Mouse (Mus musculus) liver, embryonic 14.5 days (tissue): ENCODE measurements around the gene Pbrm1. TPM values are rescaled to one million over a fixed set of nuclear protein-coding genes. Genes with fewer than 3 reads are reported as not detected.
A peak's percentile ranks its signal among the peaks of the same experiment; 100 is the strongest.

Experiments
- ATAC-seq: fragments of 200-750 bp; cut with Nextera tagmentation; 2 replicates; pipeline ENCODE4 v1.8.0; 2017; ENCODE audit warnings: moderate number of reproducible peaks, mild to moderate bottlenecking, moderate library complexity; ENCODE audit not compliant: insufficient read depth
- DNase-seq, 3 experiments: peaks; one replicate each; pipeline ENCODE4 v3.0.0-alpha.2; 2012 to 2013; ENCODE audit warnings: low read depth in 3 of 3, low spot score in 3 of 3
- H3K27ac ChIP-seq: fragments of 300-500 bp; sonication (generic); 2 replicates; pipeline ENCODE4 v1.5.1; 2014; ENCODE audit warnings: moderate library complexity, mild to moderate bottlenecking, control low read depth, inconsistent platforms
- H3K27me3 ChIP-seq: fragments of 300-500 bp; sonication (generic); 2 replicates; pipeline ENCODE4 v1.6.1; 2014; ENCODE audit warnings: mild to moderate bottlenecking, low read length, moderate library complexity; ENCODE audit not compliant: control insufficient read depth, insufficient read depth
- H3K36me3 ChIP-seq: fragments of 300-500 bp; sonication (generic); replicated peaks from 2 replicates; pipeline ENCODE4 v1.6.1; 2014; ENCODE audit warnings: low read depth; ENCODE audit not compliant: control insufficient read depth, insufficient read depth
- H3K4me1 ChIP-seq, 2 experiments: fragments of 200-500 bp in 1 of 2; fragments of 300-500 bp in 1 of 2; sonication (generic) in 1 of 2; replicated peaks; 2 replicates each; pipeline ENCODE4 v1.6.1; 2012 to 2014; ENCODE audit warnings: antibody characterized with exemption in 1 of 2, inconsistent platforms in 1 of 2, low read length in 1 of 2; ENCODE audit not compliant: control insufficient read depth in 2 of 2, insufficient read depth in 2 of 2
- H3K4me2 ChIP-seq: fragments of 300-500 bp; sonication (generic); 2 replicates; pipeline ENCODE4 v1.6.1; 2014; ENCODE audit warnings: low read depth, mild to moderate bottlenecking, control low read depth, moderate library complexity
- H3K4me3 ChIP-seq, 2 experiments: fragments of 200-500 bp in 1 of 2; fragments of 300-500 bp in 1 of 2; sonication (generic) in 1 of 2; 2 replicates each; pipeline ENCODE4 v1.5.1; 2012 to 2014; ENCODE audit warnings: low read depth in 2 of 2, low read length in 2 of 2, mild to moderate bottlenecking in 2 of 2, control low read depth in 1 of 2, inconsistent platforms in 1 of 2, moderate library complexity in 1 of 2; ENCODE audit not compliant: insufficient read depth in 1 of 2
- H3K9ac ChIP-seq: fragments of 300-500 bp; sonication (generic); replicated peaks from 2 replicates; pipeline ENCODE4 v1.6.1; 2014; ENCODE audit warnings: mild to moderate bottlenecking, control low read depth, moderate library complexity
- H3K9me3 ChIP-seq: fragments of 300-500 bp; sonication (generic); 2 replicates; pipeline ENCODE4 v1.6.1; 2016; ENCODE audit warnings: low read length, mixed read lengths; ENCODE audit not compliant: control insufficient read depth
- CTCF ChIP-seq: IDR thresholded peaks from 2 replicates; pipeline ENCODE4 v1.5.1; 2016; ENCODE audit warnings: antibody characterized with exemption, low read depth, control low read depth
- EP300 ChIP-seq: IDR thresholded peaks from 2 replicates; pipeline ENCODE4 v1.6.1; 2016; ENCODE audit warnings: antibody characterized with exemption, low read depth
- WGBS: fragments of 180-500 bp; shearing (Covaris S2); extraction: QIAGEN DNeasy Blood & Tissue Kit; methylation state at CpG from one replicate; pipeline ENCODE4 v1.1.7; 2014; ENCODE audit not compliant: insufficient replicate concordance; 5-methylcytosine and 5-hydroxymethylcytosine counted together
- polyA plus RNA-seq, 2 experiments: library from polyadenylated mRNA; depleted of rRNA in 1 of 2; stranded (reverse) in 1 of 2; unstranded in 1 of 2; fragments of >200 nt; fragmentation: Nextera tagmentation in 1 of 2; extraction: Ambion mirVana in 1 of 2; gene quantifications; 2 replicates each; pipeline versions ENCODE4 v1.2.1 to v1.2.3; 2012 to 2014

The Pbrm1 gene
- polyA plus RNA-seq, 2 experiments, result 10.3 to 35.3 TPM

- DNase-seq, result no peak
- peak; percentile 42; the same call in 1 of the 2 replicates for ATAC-seq
- H3K36me3 ChIP-seq, result peaks cover 44% of the 10 kb centered on the region
- WGBS, result 82% methylated on average over 3 of the region's 3 CpGs
- H3K4me1 ChIP-seq, result peaks cover 16 to 18% of the 10 kb centered on the region in 2 experiments
- H3K9ac ChIP-seq, result peak overlapping the region; percentile 24
- H3K4me3 ChIP-seq, result no peak overlapping the region
- TF ChIP-seq CTCF (no peak), EP300 (no peak)
- no peaks in the 10 kb centered on the region for H3K27me3 ChIP-seq
- H3K4me2 ChIP-seq, result peak overlapping the region; percentile 53
- H3K9me3 ChIP-seq, result no peaks in the 10 kb centered on the region
- H3K27ac ChIP-seq, result peak overlapping the region; percentile 75
These were observed 59.8 kb downstream of the Pbrm1 start for GRCm38 (mm10) chr14:31078597-31079208.

GRCm38 (mm10) chr14:31079313-31080028 lies 60.5 kb downstream of the Pbrm1 start:
- Histone ChIP-seq H3K27ac (peak overlapping the region; percentile 75), H3K4me3 (peak overlapping the region in 1 of 2 experiments; percentile 12; a peak in 1 of 4 replicates), H3K9ac (peak overlapping the region; percentile 21; the same call in 1 of the 2 replicates), H3K9me3 (no peaks in the 10 kb centered on the region), H3K4me2 (peak overlapping the region; percentile 53), H3K36me3 (peaks cover 36% of the 10 kb centered on the region), H3K4me1 (peaks cover 16 to 18% of the 10 kb centered on the region in 2 experiments), H3K27me3 (no peaks in the 10 kb centered on the region)
- DNase-seq (peak; percentile 22 to 46 (median 29)), ATAC-seq (peak; percentile 75)
- WGBS, result 58% methylated on average over 3 of the region's 3 CpGs
- TF ChIP-seq EP300, result peak; percentile 79
- no peak for TF ChIP-seq CTCF

DNA sequence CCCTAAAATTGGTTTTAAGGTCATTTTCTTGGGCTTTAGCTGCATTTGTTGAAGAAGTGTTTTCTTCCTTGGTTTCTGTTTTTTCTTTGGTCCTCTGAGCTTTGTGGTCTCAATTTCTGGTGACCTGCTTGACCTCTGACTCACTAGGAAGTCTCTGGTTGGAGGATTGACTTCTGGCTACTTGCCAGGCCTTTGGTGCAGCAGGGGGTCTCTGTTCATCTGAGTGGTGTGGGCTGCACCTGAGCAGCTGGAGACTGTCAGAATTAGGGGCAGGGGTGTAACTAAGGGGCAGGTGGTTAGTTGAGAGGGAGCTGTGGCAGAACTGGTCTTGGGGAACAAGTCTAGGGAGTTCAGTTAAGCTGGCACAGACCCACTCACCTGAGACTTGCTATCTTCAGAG lies 62.2 kb downstream of the Pbrm1 start:
- H3K27ac ChIP-seq, result no peak overlapping the region; the same call in 1 of the 2 replicates
- H3K4me3 ChIP-seq, result no peak overlapping the region
- peaks cover 38% of the 10 kb centered on the region for H3K36me3 ChIP-seq
- no peak overlapping the region for H3K4me2 ChIP-seq
- H3K27me3 ChIP-seq, result no peaks in the 10 kb centered on the region
- ATAC-seq, result no peak
- DNase-seq, result no peak
- no peak overlapping the region for H3K9ac ChIP-seq
- peaks cover 16 to 18% of the 10 kb centered on the region in 2 experiments for H3K4me1 ChIP-seq
- H3K9me3 ChIP-seq, result no peaks in the 10 kb centered on the region
- TF ChIP-seq EP300 (no peak), CTCF (no peak)

DNA sequence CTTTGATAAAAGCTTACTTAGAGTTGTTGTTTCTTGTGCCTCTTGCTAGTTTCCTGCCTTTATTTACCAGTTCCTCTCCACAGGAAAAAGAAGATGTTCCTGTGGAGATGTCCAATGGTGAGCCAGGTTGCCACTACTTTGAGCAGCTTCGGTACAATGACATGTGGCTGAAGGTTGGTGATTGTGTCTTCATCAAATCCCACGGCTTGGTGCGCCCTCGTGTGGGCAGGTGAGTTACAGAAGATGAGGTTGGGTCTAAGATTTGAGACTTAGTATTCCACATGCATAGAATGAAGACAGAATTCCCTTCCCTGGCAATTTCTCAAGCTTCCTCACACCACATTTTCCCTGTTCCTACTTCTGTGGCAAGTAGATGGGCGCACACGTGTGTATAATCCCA lies 68.5 kb downstream of the Pbrm1 start:
- no peak for DNase-seq
- H3K9me3 ChIP-seq, result no peaks in the 10 kb centered on the region
- H3K4me3 ChIP-seq, result no peak overlapping the region
- no peak for ATAC-seq
- no peaks in the 10 kb centered on the region for H3K4me1 ChIP-seq
- H3K27ac ChIP-seq, result no peak overlapping the region
- H3K36me3 ChIP-seq, result peaks cover 62% of the 10 kb centered on the region
- no peaks in the 10 kb centered on the region for H3K27me3 ChIP-seq
- no peak overlapping the region for H3K4me2 ChIP-seq
- WGBS, result 76% methylated on average over 6 of the region's 6 CpGs
- H3K9ac ChIP-seq, result no peak overlapping the region
- TF ChIP-seq EP300, result no peak
- peak; percentile 67 for TF ChIP-seq CTCF

DNA sequence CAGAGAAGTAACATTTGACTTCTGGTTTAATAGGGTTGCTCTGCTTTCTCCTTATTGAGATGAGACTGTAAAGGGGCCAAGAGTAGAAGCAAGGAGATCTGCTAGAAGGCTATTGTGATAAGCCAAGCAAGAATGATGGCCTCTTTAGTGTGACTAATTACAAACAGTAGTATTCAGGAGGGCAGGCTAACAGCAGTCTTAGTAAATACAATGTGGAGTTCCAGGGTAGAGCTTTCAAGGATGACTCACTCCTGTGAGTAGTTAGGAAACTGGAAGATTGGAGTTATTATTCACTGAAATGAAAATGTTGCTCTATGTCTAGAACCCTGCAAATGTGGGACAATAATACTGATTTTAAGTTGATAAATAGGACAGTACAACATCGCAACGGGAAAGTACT lies 69.6 kb downstream of the Pbrm1 start:
- no peak for TF ChIP-seq CTCF
- TF ChIP-seq EP300, result no peak
- Histone ChIP-seq H3K4me2 (no peak overlapping the region), H3K9me3 (no peaks in the 10 kb centered on the region), H3K36me3 (peaks cover 51% of the 10 kb centered on the region), H3K4me1 (peaks cover under 1 to 6% of the 10 kb centered on the region in 2 experiments), H3K27ac (no peak overlapping the region), H3K4me3 (no peak overlapping the region), H3K9ac (no peak overlapping the region), H3K27me3 (no peaks in the 10 kb centered on the region)
- WGBS, result 94% methylated on average over 2 of the region's 2 CpGs
- no peak for ATAC-seq
- no peak for DNase-seq
